Mouse (Mus musculus): ENCODE measurements around the gene Wnt5a. TPM values are rescaled to one million over a fixed set of nuclear protein-coding genes. Genes with fewer than 3 reads are reported as not detected.

The Wnt5a gene
- 26.6 and 29.3 TPM in 2 replicates for polyA plus RNA-seq (2014; fragmentation: Nextera tagmentation; extraction: Ambion mirVana)

- peak within 1 kb of the TSS; percentile 79 for H3K27ac ChIP-seq
- H3K36me3 ChIP-seq (replicated peaks; ENCODE audit: control insufficient read depth, insufficient read depth), result no peaks in the 10 kb centered on the region
- no peaks in the 10 kb centered on the region for H3K9me3 ChIP-seq (ENCODE audit: control insufficient read depth, low read length)
- peak within 1 kb of the TSS; percentile 76 for H3K9ac ChIP-seq
- H3K4me1 ChIP-seq (replicated peaks; ENCODE audit: control insufficient read depth, insufficient read depth, low read length), result peaks cover 20% of the 10 kb centered on the region
- ATAC-seq (ENCODE audit: low FRiP score) (0 out of 2 replicates have a peak, but pooled peaks have one; percentile 17), DNase-seq (ENCODE audit: low spot score) (peak; percentile 50)
- peak within 1 kb of the TSS; percentile 61 for H3K4me3 ChIP-seq (replicated peaks; ENCODE audit: low read length)
- H3K4me2 ChIP-seq (replicated peaks), result peak within 1 kb of the TSS; percentile 98
- peaks cover 30% of the 10 kb centered on the region for H3K27me3 ChIP-seq (ENCODE audit: control insufficient read depth, insufficient read depth, low read length)
- WGBS, result 2% methylated on average over 53 of the region's 53 CpGs
Measured at GRCm38 (mm10) chr14:28504101-28505050, at the start of gene Wnt5a. Gene Wnt5a, plus strand, starts transcription at chr14:28504750.

DNA sequence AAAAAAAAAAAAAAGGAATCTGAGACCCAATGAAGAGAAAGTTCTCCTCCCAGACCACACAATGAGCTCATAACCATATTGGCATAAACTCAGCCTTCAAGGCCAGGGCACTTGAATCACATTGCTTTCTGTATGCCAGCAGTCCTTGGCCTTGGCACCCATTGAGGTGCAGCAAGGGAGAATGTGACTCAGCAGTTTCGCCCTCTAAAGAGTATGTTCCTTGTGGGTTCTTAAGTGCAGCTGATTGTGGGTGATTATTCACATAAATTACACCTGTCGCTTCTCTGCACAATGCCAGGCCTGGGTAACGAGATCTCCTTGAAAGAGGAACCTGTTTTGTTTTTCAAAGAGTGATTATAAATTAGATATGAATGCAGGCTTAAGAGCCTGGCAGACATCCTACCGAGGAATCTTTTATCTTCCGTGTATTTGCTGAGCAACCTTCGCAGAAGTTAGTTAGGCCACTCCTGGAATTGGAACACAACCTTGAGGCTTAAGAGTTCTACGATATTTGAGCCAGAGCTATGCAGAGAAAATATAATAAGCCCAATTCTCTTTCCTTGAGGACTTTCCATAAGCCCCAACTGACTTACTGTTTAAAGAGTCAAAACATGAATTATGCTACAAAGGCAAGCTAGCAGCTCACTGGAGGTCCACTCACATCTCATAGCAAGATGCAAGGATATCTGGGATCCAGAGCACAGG, 48.0 kb upstream of the Wnt5a start:
- no peak overlapping the region for H3K9ac ChIP-seq
- WGBS, result 80% methylated on average over 7 of the region's 7 CpGs
- no peak overlapping the region for H3K4me2 ChIP-seq (replicated peaks)
- H3K27ac ChIP-seq, result no peak overlapping the region
- no peaks in the 10 kb centered on the region for H3K9me3 ChIP-seq (ENCODE audit: control insufficient read depth, low read length)
- no peak overlapping the region for H3K4me3 ChIP-seq (replicated peaks; ENCODE audit: low read length)
- no peaks in the 10 kb centered on the region for H3K36me3 ChIP-seq (replicated peaks; ENCODE audit: control insufficient read depth, insufficient read depth)
- DNase-seq (ENCODE audit: low spot score), result no peak
- no peak for ATAC-seq (ENCODE audit: low FRiP score)
- H3K27me3 ChIP-seq (ENCODE audit: control insufficient read depth, insufficient read depth, low read length), result peaks cover 19% of the 10 kb centered on the region
- 0 out of 2 replicates have a peak, but pooled peaks cover 3% of the 10 kb centered on the region for H3K4me1 ChIP-seq (replicated peaks; ENCODE audit: control insufficient read depth, insufficient read depth, low read length)

GRCm38 (mm10) chr14:28457428-28457827, 47.1 kb upstream of the Wnt5a start:
- ATAC-seq (ENCODE audit: low FRiP score) (no peak), DNase-seq (ENCODE audit: low spot score) (no peak)
- Histone ChIP-seq H3K27ac (no peak overlapping the region), H3K27me3 (ENCODE audit: control insufficient read depth, insufficient read depth, low read length) (peaks cover 15% of the 10 kb centered on the region), H3K4me3 (replicated peaks; ENCODE audit: low read length) (no peak overlapping the region), H3K9ac (no peak overlapping the region), H3K9me3 (ENCODE audit: control insufficient read depth, low read length) (no peaks in the 10 kb centered on the region), H3K4me2 (replicated peaks) (no peak overlapping the region), H3K36me3 (replicated peaks; ENCODE audit: control insufficient read depth, insufficient read depth) (no peaks in the 10 kb centered on the region), H3K4me1 (replicated peaks; ENCODE audit: control insufficient read depth, insufficient read depth, low read length) (no peaks in the 10 kb centered on the region)
- WGBS, result 86% methylated on average over 3 of the region's 3 CpGs

DNA sequence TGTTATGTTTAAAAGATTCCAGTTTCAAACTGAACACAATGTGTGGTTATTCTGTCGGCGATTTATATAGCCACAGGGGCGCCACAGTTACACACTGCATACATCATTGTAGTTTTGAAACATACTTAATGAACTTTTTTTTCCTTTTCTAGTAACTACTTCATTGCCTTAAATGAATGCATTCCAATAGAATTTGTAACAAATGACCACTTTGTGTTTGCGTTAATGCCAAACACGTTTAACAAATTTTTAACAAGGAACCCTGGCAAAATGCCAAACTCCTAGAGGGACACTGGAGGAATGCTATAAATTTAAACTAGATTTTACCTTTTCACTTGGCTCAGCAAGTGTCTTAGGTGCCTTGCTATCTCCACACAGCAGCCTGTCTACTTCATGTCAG, 36.6 kb upstream of the Wnt5a start:
- ATAC-seq (ENCODE audit: low FRiP score) (no peak), DNase-seq (ENCODE audit: low spot score) (no peak)
- no peaks in the 10 kb centered on the region for H3K27me3 ChIP-seq (ENCODE audit: control insufficient read depth, insufficient read depth, low read length)
- WGBS, result 61% methylated on average over 5 of the region's 5 CpGs
- H3K9ac ChIP-seq, result no peak overlapping the region
- H3K4me2 ChIP-seq (replicated peaks), result no peak overlapping the region
- no peaks in the 10 kb centered on the region for H3K9me3 ChIP-seq (ENCODE audit: control insufficient read depth, low read length)
- no peak overlapping the region for H3K27ac ChIP-seq
- H3K4me3 ChIP-seq (replicated peaks; ENCODE audit: low read length), result no peak overlapping the region
- no peaks in the 10 kb centered on the region; the same call in none of the 2 replicates for H3K4me1 ChIP-seq (replicated peaks; ENCODE audit: control insufficient read depth, insufficient read depth, low read length)
- H3K36me3 ChIP-seq (replicated peaks; ENCODE audit: control insufficient read depth, insufficient read depth), result no peaks in the 10 kb centered on the region

GRCm38 (mm10) chr14:28469696-28470095, 34.9 kb upstream of the Wnt5a start:
- H3K4me2 ChIP-seq (replicated peaks), result no peak overlapping the region
- H3K4me1 ChIP-seq (replicated peaks; ENCODE audit: control insufficient read depth, insufficient read depth, low read length), result peaks cover 1% of the 10 kb centered on the region
- DNase-seq (ENCODE audit: low spot score) (no peak), ATAC-seq (ENCODE audit: low FRiP score) (no peak)
- H3K9ac ChIP-seq, result no peak overlapping the region
- no peaks in the 10 kb centered on the region for H3K27me3 ChIP-seq (ENCODE audit: control insufficient read depth, insufficient read depth, low read length)
- H3K27ac ChIP-seq, result no peak overlapping the region
- no peak overlapping the region for H3K4me3 ChIP-seq (replicated peaks; ENCODE audit: low read length)
- H3K9me3 ChIP-seq (ENCODE audit: control insufficient read depth, low read length), result no peaks in the 10 kb centered on the region
- 24% methylated on average over 4 of the region's 4 CpGs for WGBS
- no peaks in the 10 kb centered on the region for H3K36me3 ChIP-seq (replicated peaks; ENCODE audit: control insufficient read depth, insufficient read depth)

- peaks cover 7% of the 10 kb centered on the region for H3K4me1 ChIP-seq (replicated peaks; ENCODE audit: control insufficient read depth, insufficient read depth, low read length)
- no peaks in the 10 kb centered on the region for H3K27me3 ChIP-seq (ENCODE audit: control insufficient read depth, insufficient read depth, low read length)
- no peak for ATAC-seq (ENCODE audit: low FRiP score)
- 62% methylated on average over 6 of the region's 6 CpGs for WGBS
- no peak overlapping the region for H3K4me3 ChIP-seq (replicated peaks; ENCODE audit: low read length)
- no peak for DNase-seq (ENCODE audit: low spot score)
- H3K4me2 ChIP-seq (replicated peaks), result no peak overlapping the region
- no peak overlapping the region for H3K27ac ChIP-seq
- H3K36me3 ChIP-seq (replicated peaks; ENCODE audit: control insufficient read depth, insufficient read depth), result no peaks in the 10 kb centered on the region
- H3K9ac ChIP-seq, result no peak overlapping the region
- no peaks in the 10 kb centered on the region for H3K9me3 ChIP-seq (ENCODE audit: control insufficient read depth, low read length)
Measured at GRCm38 (mm10) chr14:28470212-28470611, 34.3 kb upstream of the Wnt5a start.

DNA sequence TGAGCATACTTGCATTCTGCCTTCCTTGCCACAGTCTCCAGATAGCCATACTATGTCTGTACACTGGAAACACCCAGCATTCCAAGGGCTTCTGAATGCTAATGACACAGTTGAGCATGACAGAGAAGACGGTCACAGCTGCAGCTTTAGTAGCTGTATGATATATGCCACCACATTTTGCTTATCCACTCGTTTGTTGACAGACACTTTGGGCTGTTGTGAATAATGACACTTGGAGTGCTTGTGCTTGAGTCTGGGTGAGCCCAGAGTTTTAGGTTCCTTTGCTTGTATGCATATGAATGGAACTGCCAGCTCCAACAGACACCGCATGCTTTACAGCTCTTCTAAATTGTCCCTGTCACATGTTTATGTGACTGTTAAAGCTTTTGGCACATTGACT, 29.5 kb upstream of the Wnt5a start:
- Histone ChIP-seq H3K4me2 (replicated peaks) (no peak overlapping the region), H3K27me3 (ENCODE audit: control insufficient read depth, insufficient read depth, low read length) (no peaks in the 10 kb centered on the region), H3K9ac (no peak overlapping the region), H3K4me3 (replicated peaks; ENCODE audit: low read length) (no peak overlapping the region), H3K27ac (0 out of 2 replicates have a peak overlapping the region, but pooled peaks have one; percentile 15), H3K4me1 (replicated peaks; ENCODE audit: control insufficient read depth, insufficient read depth, low read length) (peaks cover 15% of the 10 kb centered on the region; the same call in 1 of the 2 replicates), H3K36me3 (replicated peaks; ENCODE audit: control insufficient read depth, insufficient read depth) (no peaks in the 10 kb centered on the region), H3K9me3 (ENCODE audit: control insufficient read depth, low read length) (no peaks in the 10 kb centered on the region)
- ATAC-seq (ENCODE audit: low FRiP score) (peak; percentile 37; the same call in 1 of the 2 replicates), DNase-seq (ENCODE audit: low spot score) (peak; percentile 41)
- WGBS, result 16% methylated on average over 3 of the region's 3 CpGs

GRCm38 (mm10) chr14:28475421-28475820, 29.1 kb upstream of the Wnt5a start:
- H3K4me2 ChIP-seq (replicated peaks), result no peak overlapping the region; the same call in 1 of the 2 replicates
- 34% methylated on average over 7 of the region's 7 CpGs for WGBS
- no peaks in the 10 kb centered on the region for H3K27me3 ChIP-seq (ENCODE audit: control insufficient read depth, insufficient read depth, low read length)
- no peak for ATAC-seq (ENCODE audit: low FRiP score)
- H3K9ac ChIP-seq, result no peak overlapping the region
- H3K36me3 ChIP-seq (replicated peaks; ENCODE audit: control insufficient read depth, insufficient read depth), result no peaks in the 10 kb centered on the region
- peaks cover 15% of the 10 kb centered on the region; the same call in 1 of the 2 replicates for H3K4me1 ChIP-seq (replicated peaks; ENCODE audit: control insufficient read depth, insufficient read depth, low read length)
- no peak overlapping the region for H3K4me3 ChIP-seq (replicated peaks; ENCODE audit: low read length)
- H3K27ac ChIP-seq, result peak overlapping the region; percentile 15; the same call in 1 of the 2 replicates
- H3K9me3 ChIP-seq (ENCODE audit: control insufficient read depth, low read length), result no peaks in the 10 kb centered on the region
- no peak for DNase-seq (ENCODE audit: low spot score)

- Histone ChIP-seq H3K4me2 (replicated peaks) (no peak overlapping the region), H3K27ac (no peak overlapping the region), H3K9ac (no peak overlapping the region), H3K9me3 (ENCODE audit: control insufficient read depth, low read length) (no peaks in the 10 kb centered on the region), H3K4me3 (replicated peaks; ENCODE audit: low read length) (no peak overlapping the region), H3K4me1 (replicated peaks; ENCODE audit: control insufficient read depth, insufficient read depth, low read length) (peaks cover 15% of the 10 kb centered on the region; the same call in 1 of the 2 replicates), H3K36me3 (replicated peaks; ENCODE audit: control insufficient read depth, insufficient read depth) (no peaks in the 10 kb centered on the region), H3K27me3 (ENCODE audit: control insufficient read depth, insufficient read depth, low read length) (no peaks in the 10 kb centered on the region)
- 44% methylated on average over 3 of the region's 3 CpGs for WGBS
- DNase-seq (ENCODE audit: low spot score) (no peak), ATAC-seq (ENCODE audit: low FRiP score) (no peak)
Measured at GRCm38 (mm10) chr14:28476746-28477145, 27.8 kb upstream of the Wnt5a start.
